Mouse (Mus musculus) regulatory T cell (primary cell): Measurements from ENCODE around the gene 4930486L24Rik.
"Not testable (repeated sequence)": the region's sequence is repeated elsewhere in the genome, so short reads cannot be mapped to it uniquely, and the experiment has no call there.

Experiments used
- in situ Hi-C: fragments of 300-600 bp; cut with MboI, MseI; formaldehyde crosslinking; loops from one replicate; pipeline ENCODE4 v1.15.1; 2025; ENCODE audit warnings: high pct_unique_total_duplicates

The 4930486L24Rik gene

GRCm38 (mm10) chr13:60864281-60864680 is at the start of gene 4930486L24Rik:
Gene 4930486L24Rik (minus strand): TSS chr13:60864475.
- in situ Hi-C loops: no loop called here

GRCm38 (mm10) chr13:60904780-60905179 is 40.5 kb upstream of the 4930486L24Rik start, which contains the start of gene Tpbpb:
Gene Tpbpb (minus strand): TSS chr13:60904880.
- in situ Hi-C loops: not testable (repeated sequence)

GRCm38 (mm10) chr13:60897328-60897727 is 33.1 kb upstream of the 4930486L24Rik start, which contains the start of gene Ctla2b:
Gene Ctla2b (minus strand): TSS chr13:60897447.
- in situ Hi-C loops: loop anchor here (5.0 kb wide), 1 partner anchor 40 kb away; the partner anchor contains the start of genes Ctla2a, Gm49391 and Gm49393

- in situ Hi-C loops: loop anchor here (5.0 kb wide), 1 partner anchor 41 kb away; the partner anchor contains the start of genes Ctla2a, Gm49391 and Gm49393
Measured at GRCm38 (mm10) chr13:60896794-60897193, 32.5 kb upstream of the 4930486L24Rik start, which contains the start of gene Gm49392. Gene Gm49392 (minus strand): TSS chr13:60896894.

- in situ Hi-C loops: loop anchor here (5.0 kb wide), 1 partner anchor 42 kb away; the partner anchor contains the start of genes Ctla2a, Gm49391 and Gm49393
Measured at GRCm38 (mm10) chr13:60895406-60896160, 31.3 kb upstream of the 4930486L24Rik start.

- in situ Hi-C loops: no loop called here
Measured at GRCm38 (mm10) chr13:60892301-60892700, 28.0 kb upstream of the 4930486L24Rik start.

GRCm38 (mm10) chr13:60848241-60849120 is 15.8 kb downstream of the 4930486L24Rik start:
- in situ Hi-C loops: no loop called here

GRCm38 (mm10) chr13:60843153-60843552 is 21.1 kb downstream of the 4930486L24Rik start:
- in situ Hi-C loops: no loop called here

GRCm38 (mm10) chr13:60842703-60843102 is 21.6 kb downstream of the 4930486L24Rik start:
- in situ Hi-C loops: no loop called here

GRCm38 (mm10) chr13:60839353-60839902 is 24.8 kb downstream of the 4930486L24Rik start:
- in situ Hi-C loops: loop anchor here (10.0 kb wide), 1 partner anchor 105 kb away; the partner anchor contains the start of gene Tpbpa

- in situ Hi-C loops: no loop called here
Measured at GRCm38 (mm10) chr13:60826052-60826451, 38.2 kb downstream of the 4930486L24Rik start.

GRCm38 (mm10) chr13:60820486-60821175 is 43.6 kb downstream of the 4930486L24Rik start:
- in situ Hi-C loops: no loop called here

GRCm38 (mm10) chr13:60819469-60819868 is 44.8 kb downstream of the 4930486L24Rik start:
- in situ Hi-C loops: loop anchor here (5.0 kb wide), 1 partner anchor 67 kb away; no protein-coding TSS in a partner anchor

GRCm38 (mm10) chr13:60813722-60814121 is 50.6 kb downstream of the 4930486L24Rik start:
- in situ Hi-C loops: no loop called here

- in situ Hi-C loops: no loop called here
Measured at GRCm38 (mm10) chr13:60812768-60813167, 51.5 kb downstream of the 4930486L24Rik start.

GRCm38 (mm10) chr13:60809690-60810089 is 54.6 kb downstream of the 4930486L24Rik start:
- in situ Hi-C loops: no loop called here

GRCm38 (mm10) chr13:60802749-60803148 is 61.5 kb downstream of the 4930486L24Rik start, which contains the start of gene Ctsll3:
Gene Ctsll3 (minus strand): TSS chr13:60802849.
- in situ Hi-C loops: no loop called here
